Mouse (Mus musculus): ENCODE data around the gene 5330417H12Rik. TPM values are rescaled to one million over a fixed set of nuclear protein-coding genes. Genes with fewer than 3 reads are reported as not detected.

5330417H12Rik gene
- polyA plus RNA-seq, 1 experiment from 2014 or later = not detected

DNA sequence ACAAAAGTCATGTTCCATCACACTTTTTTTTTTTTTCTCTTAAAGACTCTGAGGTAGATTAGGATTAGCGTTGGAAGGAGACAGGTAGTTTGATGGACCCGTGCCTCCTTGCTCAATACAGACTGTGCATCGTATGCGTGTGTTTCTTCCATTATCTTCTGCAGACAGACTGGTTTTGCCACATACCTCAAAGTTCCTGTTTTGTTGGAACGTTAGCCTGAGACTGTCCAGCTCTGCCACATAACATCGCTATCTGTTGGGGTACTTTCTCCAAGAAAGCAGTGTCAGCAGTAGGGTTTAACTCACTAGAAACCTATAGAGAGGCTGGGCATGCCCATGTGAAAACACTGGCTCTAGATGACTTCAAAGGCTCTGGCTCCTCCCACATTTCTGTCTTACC, 31.5 kb upstream of the 5330417H12Rik start:
- Histone ChIP-seq H3K27me3 (replicated peaks) (no peaks in the 10 kb centered on the region), H3K4me1 (no peaks in the 10 kb centered on the region), H3K27ac (no peak overlapping the region), H3K9me3 (replicated peaks) (no peaks in the 10 kb centered on the region), H3K9ac (no peak overlapping the region), H3K36me3 (no peaks in the 10 kb centered on the region), H3K4me2 (no peak overlapping the region), H3K4me3 (no peak overlapping the region)
- peak; percentile 32; the same call in 1 of the 2 replicates for ATAC-seq
- 32% methylated on average over 6 of the region's 6 CpGs for WGBS (ENCODE audit: insufficient replicate concordance)

DNA sequence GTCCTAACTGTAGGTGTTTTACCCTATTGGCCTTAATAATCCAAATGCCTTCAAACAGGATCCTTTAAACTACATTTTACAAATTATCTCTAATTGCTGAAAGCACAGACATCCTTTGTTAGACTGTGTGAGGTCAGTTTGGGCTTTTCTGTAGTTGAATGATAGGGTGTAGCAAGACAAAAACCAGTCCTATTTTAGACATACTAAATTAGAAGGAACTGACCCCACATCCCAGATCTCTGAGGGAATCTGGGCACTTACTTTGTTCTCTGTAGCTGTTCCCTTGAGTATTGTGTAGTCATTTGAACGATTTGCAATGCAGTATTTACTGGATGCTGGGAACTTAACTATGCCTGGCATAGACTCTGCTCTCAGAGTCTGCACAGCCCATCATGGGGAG, 26.9 kb upstream of the 5330417H12Rik start:
- Histone ChIP-seq H3K36me3 (no peaks in the 10 kb centered on the region), H3K4me3 (no peak overlapping the region), H3K9me3 (replicated peaks) (no peaks in the 10 kb centered on the region), H3K9ac (no peak overlapping the region), H3K4me1 (no peaks in the 10 kb centered on the region), H3K27me3 (replicated peaks) (no peaks in the 10 kb centered on the region), H3K27ac (no peak overlapping the region), H3K4me2 (no peak overlapping the region)
- WGBS (ENCODE audit: insufficient replicate concordance) = 53% methylated on average over 1 of the region's 1 CpGs
- ATAC-seq = no peak

DNA sequence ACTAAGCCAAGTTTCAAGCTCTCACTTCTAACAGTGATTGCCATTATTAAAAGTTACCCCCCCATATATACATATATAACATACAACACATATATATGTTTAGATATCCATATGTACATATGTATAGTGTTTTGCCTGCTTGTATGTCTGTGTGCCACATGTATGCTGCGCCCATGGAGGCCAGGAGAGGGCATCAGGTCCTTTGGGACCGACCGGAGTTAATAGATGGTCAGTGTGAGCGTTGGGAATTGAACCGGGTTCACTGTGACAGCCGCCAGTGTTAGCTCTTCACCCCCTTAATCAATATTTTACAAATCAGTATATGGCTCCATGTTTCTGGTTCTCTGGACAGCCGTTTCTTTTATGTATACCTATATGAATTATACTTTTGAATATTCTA, 25.0 kb upstream of the 5330417H12Rik start:
- peaks cover 2% of the 10 kb centered on the region; the same call in 1 of the 2 replicates for H3K9me3 ChIP-seq (replicated peaks)
- no peak overlapping the region for H3K4me3 ChIP-seq
- H3K4me1 ChIP-seq = no peaks in the 10 kb centered on the region
- no peak overlapping the region for H3K27ac ChIP-seq
- no peaks in the 10 kb centered on the region for H3K36me3 ChIP-seq
- no peak overlapping the region for H3K4me2 ChIP-seq
- no peak for ATAC-seq
- no peaks in the 10 kb centered on the region for H3K27me3 ChIP-seq (replicated peaks)
- 65% methylated on average over 7 of the region's 7 CpGs for WGBS (ENCODE audit: insufficient replicate concordance)
- no peak overlapping the region for H3K9ac ChIP-seq

DNA sequence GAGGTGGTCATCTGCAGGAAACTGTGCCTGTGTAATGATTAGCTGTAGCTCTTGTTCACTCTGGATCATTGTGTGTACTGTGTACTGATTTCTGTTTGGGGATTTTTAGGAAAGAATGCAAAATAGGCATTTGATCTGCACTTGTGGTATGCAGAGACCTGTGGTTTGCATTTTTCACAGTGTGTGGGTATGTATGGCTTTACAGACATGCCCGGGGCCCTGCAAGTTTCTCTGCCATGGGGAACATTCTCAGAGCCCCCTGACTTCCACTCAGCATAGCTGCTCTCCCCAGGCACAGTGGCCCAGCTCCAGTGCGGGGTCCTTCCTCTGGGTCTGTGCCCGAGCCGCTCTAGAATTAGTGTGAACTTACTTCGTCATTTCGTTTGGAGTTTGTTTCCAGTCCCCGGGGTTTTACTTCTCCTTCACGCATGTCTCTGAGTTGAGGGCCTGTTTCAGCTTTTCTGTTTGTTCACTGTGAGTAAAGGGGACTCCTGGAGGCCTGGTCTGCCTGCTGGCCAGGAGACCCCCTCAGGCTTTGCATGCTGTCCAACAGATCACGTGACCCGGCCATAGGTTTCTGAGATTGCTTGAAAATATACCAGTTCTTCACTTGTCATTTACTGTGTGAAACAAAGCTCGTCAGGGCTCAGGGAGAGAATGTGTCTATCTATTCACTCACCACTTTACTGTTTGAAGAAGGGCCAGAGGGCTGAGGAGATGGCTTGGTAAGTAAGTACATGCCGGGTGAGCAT, 24.2 kb upstream of the 5330417H12Rik start:
- Histone ChIP-seq H3K9ac (no peak overlapping the region), H3K36me3 (no peaks in the 10 kb centered on the region), H3K4me3 (no peak overlapping the region), H3K27me3 (replicated peaks) (no peaks in the 10 kb centered on the region), H3K4me1 (no peaks in the 10 kb centered on the region), H3K4me2 (no peak overlapping the region), H3K9me3 (replicated peaks) (peaks cover 4% of the 10 kb centered on the region; the same call in 1 of the 2 replicates), H3K27ac (no peak overlapping the region)
- WGBS (ENCODE audit: insufficient replicate concordance) = 73% methylated on average over 12 of the region's 12 CpGs
- ATAC-seq = no peak

DNA sequence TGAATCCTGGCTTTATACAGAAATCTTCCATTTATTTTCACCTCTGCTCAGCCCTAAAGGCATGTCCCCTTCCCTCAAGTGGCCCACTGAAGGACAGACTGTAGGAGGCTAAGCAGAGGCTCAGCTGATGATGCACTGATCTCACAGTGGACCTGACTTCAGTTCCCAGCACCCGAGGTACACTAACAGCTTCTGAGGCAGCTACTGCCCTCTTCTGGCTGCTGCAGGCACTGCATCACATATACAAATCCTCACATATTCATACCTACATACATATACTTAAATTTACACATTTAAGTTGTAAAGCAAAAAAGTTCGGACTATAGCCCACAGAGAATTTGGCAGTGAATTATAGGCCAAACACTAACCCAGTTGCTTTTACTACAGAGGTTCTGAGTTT, 20.0 kb upstream of the 5330417H12Rik start:
- H3K9me3 ChIP-seq (replicated peaks) = peaks cover 4% of the 10 kb centered on the region; the same call in 1 of the 2 replicates
- no peak overlapping the region for H3K9ac ChIP-seq
- 74% methylated on average over 2 of the region's 2 CpGs for WGBS (ENCODE audit: insufficient replicate concordance)
- no peak overlapping the region for H3K27ac ChIP-seq
- no peaks in the 10 kb centered on the region for H3K27me3 ChIP-seq (replicated peaks)
- no peak overlapping the region for H3K4me3 ChIP-seq
- no peak for ATAC-seq
- no peaks in the 10 kb centered on the region for H3K4me1 ChIP-seq
- no peak overlapping the region for H3K4me2 ChIP-seq
- H3K36me3 ChIP-seq = no peaks in the 10 kb centered on the region

DNA sequence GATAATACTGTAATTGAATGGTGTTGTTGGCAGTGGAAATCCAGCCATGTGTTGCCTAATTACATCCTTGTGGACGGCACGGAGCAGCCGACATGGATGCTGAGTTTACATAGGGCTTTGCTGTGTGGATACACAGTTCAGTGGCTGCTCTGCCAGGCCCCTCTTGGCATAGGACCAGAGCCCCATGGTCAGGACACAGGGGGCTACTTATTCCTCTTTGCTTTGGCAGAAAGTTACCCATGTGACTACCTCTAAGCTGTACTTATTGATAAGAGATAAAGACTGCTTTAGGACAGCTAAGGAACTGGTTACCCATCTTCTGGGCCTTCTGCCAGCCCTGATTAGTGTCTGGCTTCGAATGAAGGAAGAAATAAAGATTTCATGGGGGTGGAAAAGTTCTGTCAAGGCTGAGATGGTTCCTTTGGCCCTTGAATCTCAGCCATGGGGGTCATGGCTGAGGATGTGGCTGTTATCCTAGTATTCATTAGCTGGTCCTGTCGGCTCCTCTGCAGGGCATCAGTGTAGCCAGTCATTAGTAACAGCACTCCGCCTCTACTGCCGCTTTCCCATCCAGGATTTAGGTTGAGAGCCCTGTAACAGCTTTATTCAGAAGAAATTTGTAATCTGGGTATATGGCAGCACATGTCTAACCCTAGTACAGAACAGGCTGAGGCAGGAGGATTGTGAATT, 17.8 kb upstream of the 5330417H12Rik start:
- Histone ChIP-seq H3K27ac (no peak overlapping the region), H3K36me3 (no peaks in the 10 kb centered on the region), H3K4me1 (no peaks in the 10 kb centered on the region), H3K27me3 (replicated peaks) (no peaks in the 10 kb centered on the region), H3K4me3 (no peak overlapping the region), H3K9me3 (replicated peaks) (peaks cover 4% of the 10 kb centered on the region; the same call in 1 of the 2 replicates), H3K9ac (no peak overlapping the region), H3K4me2 (no peak overlapping the region)
- peak; percentile 35 for ATAC-seq
- 66% methylated on average over 7 of the region's 7 CpGs for WGBS (ENCODE audit: insufficient replicate concordance)

DNA sequence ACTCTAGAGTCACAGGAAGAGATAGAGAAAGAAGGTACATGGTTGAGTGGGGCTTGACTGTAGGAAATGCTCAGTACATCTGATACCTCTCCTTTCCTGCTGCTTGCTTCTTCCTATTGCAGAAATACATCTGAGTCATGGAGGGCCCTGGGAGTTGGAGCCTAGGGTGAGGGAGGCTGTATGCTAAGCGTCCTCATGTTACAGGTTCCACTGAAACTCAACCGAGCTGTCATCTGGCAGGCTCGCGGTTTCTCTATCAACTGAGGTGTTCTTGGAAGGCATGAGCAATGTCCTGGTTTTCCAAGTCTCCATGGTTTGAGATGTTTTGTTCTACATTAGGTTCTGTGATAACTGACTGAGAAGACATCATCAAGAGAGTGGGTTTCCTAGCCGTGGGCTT, 13.1 kb upstream of the 5330417H12Rik start:
- Histone ChIP-seq H3K27ac (no peak overlapping the region), H3K9me3 (replicated peaks) (no peaks in the 10 kb centered on the region), H3K27me3 (replicated peaks) (no peaks in the 10 kb centered on the region), H3K4me2 (no peak overlapping the region), H3K4me1 (no peaks in the 10 kb centered on the region), H3K9ac (no peak overlapping the region), H3K36me3 (no peaks in the 10 kb centered on the region), H3K4me3 (no peak overlapping the region)
- ATAC-seq = no peak
- 75% methylated on average over 5 of the region's 5 CpGs for WGBS (ENCODE audit: insufficient replicate concordance)

DNA sequence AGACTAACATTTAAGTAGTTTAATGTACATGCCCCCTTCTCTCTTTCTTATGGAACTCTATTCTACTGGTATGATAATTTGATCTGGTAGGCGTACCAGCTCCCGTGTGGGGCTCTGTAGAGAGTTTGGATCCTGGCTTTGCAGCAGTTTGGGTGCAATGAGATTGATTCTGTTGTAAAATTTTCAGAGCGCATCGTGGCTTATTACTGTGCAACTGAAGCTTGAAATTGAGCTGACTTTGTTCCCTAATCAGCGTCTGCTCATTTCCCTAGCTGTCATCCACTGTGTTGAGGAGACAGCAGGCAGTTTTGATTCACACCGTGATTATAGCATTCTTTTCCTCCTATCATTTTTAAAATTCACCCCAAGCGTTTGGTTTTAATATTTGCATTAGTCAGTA, 12.4 kb upstream of the 5330417H12Rik start:
- H3K4me3 ChIP-seq = no peak overlapping the region
- H3K4me1 ChIP-seq = no peaks in the 10 kb centered on the region
- no peaks in the 10 kb centered on the region for H3K9me3 ChIP-seq (replicated peaks)
- no peak overlapping the region for H3K4me2 ChIP-seq
- no peak overlapping the region for H3K27ac ChIP-seq
- 66% methylated on average over 7 of the region's 7 CpGs for WGBS (ENCODE audit: insufficient replicate concordance)
- no peak for ATAC-seq
- no peaks in the 10 kb centered on the region for H3K36me3 ChIP-seq
- H3K27me3 ChIP-seq (replicated peaks) = no peaks in the 10 kb centered on the region
- no peak overlapping the region for H3K9ac ChIP-seq

DNA sequence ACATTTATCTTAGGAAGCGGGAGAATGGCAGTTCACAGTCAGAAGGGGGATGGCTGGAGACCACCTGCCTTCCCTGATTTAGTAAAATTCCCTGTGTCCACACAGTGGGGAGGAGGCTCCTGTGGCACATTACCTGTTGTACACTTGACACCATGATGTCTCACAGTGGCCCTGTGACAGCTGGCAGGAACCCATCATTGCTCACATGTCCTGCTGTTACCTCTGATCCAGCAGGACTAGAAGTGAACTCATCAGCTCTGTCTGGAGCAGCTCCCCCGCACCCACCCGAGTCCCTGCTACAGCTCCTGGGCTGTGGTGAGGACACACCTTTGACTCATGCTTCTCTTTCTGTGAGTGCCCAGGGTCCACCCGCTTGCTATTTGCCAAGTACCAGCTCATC, 8.2 kb upstream of the 5330417H12Rik start:
- 83% methylated on average over 4 of the region's 4 CpGs for WGBS (ENCODE audit: insufficient replicate concordance)
- ATAC-seq = no peak
- no peaks in the 10 kb centered on the region for H3K4me1 ChIP-seq
- H3K9ac ChIP-seq = no peak overlapping the region
- no peak overlapping the region for H3K27ac ChIP-seq
- H3K27me3 ChIP-seq (replicated peaks) = no peaks in the 10 kb centered on the region
- no peak overlapping the region for H3K4me3 ChIP-seq
- no peaks in the 10 kb centered on the region for H3K9me3 ChIP-seq (replicated peaks)
- no peaks in the 10 kb centered on the region for H3K36me3 ChIP-seq
- no peak overlapping the region for H3K4me2 ChIP-seq

DNA sequence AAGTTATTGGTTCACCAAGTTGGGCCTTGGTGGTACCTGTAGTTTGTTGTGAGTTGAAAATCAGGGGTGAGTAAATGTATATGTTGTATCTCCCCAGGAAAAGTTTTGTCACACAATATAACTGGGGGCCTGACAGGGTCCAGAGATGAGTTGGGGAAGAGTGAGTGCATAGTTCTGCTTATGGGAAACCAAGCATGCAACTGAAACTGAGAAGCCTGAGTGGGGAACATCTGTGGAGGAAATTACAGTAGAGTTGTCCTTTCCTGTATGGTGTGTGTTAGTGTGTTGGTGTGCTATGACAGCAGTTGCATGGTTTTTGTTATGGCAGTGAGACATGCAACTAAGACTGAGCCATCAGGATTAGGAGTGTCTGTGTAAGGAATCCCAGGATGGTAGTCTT, 3.4 kb upstream of the 5330417H12Rik start:
- Histone ChIP-seq H3K4me3 (no peak overlapping the region), H3K4me1 (0 out of 2 replicates have a peak, but pooled peaks cover 4% of the 10 kb centered on the region), H3K9me3 (replicated peaks) (no peaks in the 10 kb centered on the region), H3K9ac (no peak overlapping the region), H3K4me2 (no peak overlapping the region), H3K27ac (no peak overlapping the region), H3K36me3 (no peaks in the 10 kb centered on the region), H3K27me3 (replicated peaks) (no peaks in the 10 kb centered on the region)
- ATAC-seq = no peak

DNA sequence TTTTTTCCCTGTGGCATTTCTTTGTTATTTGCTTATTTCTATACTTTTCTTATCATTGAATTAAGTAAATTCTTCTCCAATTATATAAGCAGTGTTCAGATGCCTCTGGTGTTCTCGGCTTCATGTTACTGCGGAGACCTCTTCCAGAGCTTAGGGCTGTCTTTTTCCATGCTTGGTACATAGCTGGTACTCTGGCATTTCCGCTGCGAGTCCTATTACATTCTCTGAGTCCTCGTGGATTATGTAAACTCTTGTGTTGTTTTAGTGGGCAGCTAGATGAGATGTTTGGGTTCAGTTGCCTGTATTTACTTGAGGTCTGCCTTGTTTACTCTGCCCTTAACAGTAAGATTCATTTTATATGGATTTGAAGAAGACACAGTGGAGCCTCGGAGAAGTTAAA, 820 bp upstream of the 5330417H12Rik start:
- no peaks in the 10 kb centered on the region for H3K9me3 ChIP-seq (replicated peaks)
- WGBS (ENCODE audit: insufficient replicate concordance) = 60% methylated on average over 6 of the region's 6 CpGs
- H3K4me3 ChIP-seq = no peak overlapping the region

DNA sequence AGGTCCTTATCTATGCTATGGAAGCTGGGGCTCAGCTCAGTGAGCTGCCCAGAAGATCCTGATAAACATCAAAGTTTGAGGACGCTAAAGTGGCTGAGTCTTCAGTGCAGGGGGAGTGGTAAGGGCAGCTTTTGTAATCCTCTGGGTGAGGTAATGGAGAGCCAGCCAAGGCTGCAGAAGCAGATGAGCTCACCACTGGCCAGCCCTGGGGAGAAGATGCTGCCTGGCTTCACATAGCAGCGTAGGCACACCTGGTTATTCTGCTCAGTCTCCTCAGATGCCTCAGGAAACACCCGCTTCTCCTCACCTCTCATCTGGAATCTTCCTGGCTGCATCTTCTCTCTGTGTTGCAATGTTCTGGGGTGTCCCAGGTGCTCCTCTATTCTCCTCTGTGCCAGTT, 529 bp downstream of the 5330417H12Rik start:
- no peak overlapping the region for H3K9ac ChIP-seq
- 0 out of 2 replicates have a peak, but pooled peaks have one; percentile 24 for ATAC-seq
- H3K4me1 ChIP-seq = 0 out of 2 replicates have a peak, but pooled peaks cover 9% of the 10 kb centered on the region
- no peak overlapping the region for H3K4me3 ChIP-seq
- no peak overlapping the region for H3K27ac ChIP-seq
- H3K36me3 ChIP-seq = no peaks in the 10 kb centered on the region
- WGBS (ENCODE audit: insufficient replicate concordance) = 37% methylated on average over 3 of the region's 3 CpGs
- H3K27me3 ChIP-seq (replicated peaks) = no peaks in the 10 kb centered on the region
- H3K9me3 ChIP-seq (replicated peaks) = no peaks in the 10 kb centered on the region
- H3K4me2 ChIP-seq = no peak overlapping the region

More for the DNA sequence above, 820 bp upstream of the 5330417H12Rik start:
- H3K4me1 ChIP-seq = 0 out of 2 replicates have a peak, but pooled peaks cover 4% of the 10 kb centered on the region
- no peak overlapping the region for H3K4me2 ChIP-seq
- ATAC-seq = no peak
- no peaks in the 10 kb centered on the region for H3K36me3 ChIP-seq
- H3K27me3 ChIP-seq (replicated peaks) = no peaks in the 10 kb centered on the region
- no peak overlapping the region for H3K27ac ChIP-seq
- no peak overlapping the region for H3K9ac ChIP-seq

All from liver, embryonic 12.5 days (tissue).